Mouse (Mus musculus) spleen, postnatal 0 days (tissue): ENCODE measurements around the gene Eno4. TPM values are rescaled to one million over a fixed set of nuclear protein-coding genes. Genes with fewer than 3 reads are reported as not detected.

ENCODE experiments used
- polyA plus RNA-seq: library from polyadenylated mRNA; unstranded; fragments of >200 nt; fragmentation: Nextera tagmentation; extraction: Ambion mirVana; gene quantifications from 2 replicates; pipeline ENCODE4 v1.2.1, GENCODE M21; 2015

Gene Eno4
- polyA plus RNA-seq, result 0.06 TPM in 1 of 2 replicates, not detected in the other

GRCm38 (mm10) chr19:58942841-58943828, at the start of gene Eno4, which contains the start of gene Hspa12a:
TSS of gene Eno4 (plus strand) at chr19:58943425.
TSS of gene Hspa12a (minus strand) at chr19:58943654.

Other genes with a start within 250 kb of the Eno4 start
- gene Pnliprp1, start 214.5 kb upstream of the Eno4 start, polyA plus RNA-seq, result 38.5 and 96.8 TPM in 2 replicates
- gene Pnliprp2, start 183.7 kb upstream of the Eno4 start, polyA plus RNA-seq, result 0.99 and 3.6 TPM in 2 replicates
- gene 1700019N19Rik, start 149.0 kb upstream of the Eno4 start, polyA plus RNA-seq, result not detected in 2 replicates
- gene Hspa12a, start 229 bp downstream of the Eno4 start, polyA plus RNA-seq, result 1.5 TPM in 2 replicates
- gene Shtn1, start 132.7 kb downstream of the Eno4 start, polyA plus RNA-seq, result 1.0 and 1.5 TPM in 2 replicates
- gene Vax1, start 226.6 kb downstream of the Eno4 start, polyA plus RNA-seq, result not detected in 2 replicates